ENCODE assay signal across 17 mouse cellular contexts in the genomic region with DNA sequence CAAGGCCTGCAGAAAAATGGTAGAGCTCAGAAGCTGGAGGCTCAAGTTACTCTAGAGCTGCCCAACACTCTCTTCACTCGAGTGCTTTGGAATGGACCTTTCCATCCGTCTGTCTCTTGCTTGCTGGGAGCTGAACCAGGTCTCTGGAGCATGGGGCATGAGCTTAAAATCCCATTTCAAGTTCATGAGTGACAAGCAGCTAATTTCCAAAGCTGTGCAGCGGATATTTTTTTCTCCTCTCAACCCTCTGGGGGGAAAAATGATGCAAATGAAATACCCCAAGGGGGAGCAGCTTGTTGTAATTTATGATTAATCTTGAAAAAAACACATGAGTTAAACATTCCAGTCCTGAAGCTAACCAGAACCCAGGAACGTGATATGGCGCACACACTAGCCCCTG.
"Had no signal": no experiment of that assay in that cellular context is flagged by ENCODE, and none has a peak within 500 bp of the region (broad histone marks: within the 10 kb centered on the region; RNA-seq: fewer than 3 reads in every experiment).

No protein-coding gene starts in this region.

- H3K27me3 ChIP-seq: megakaryocyte, embryonic 14.5 days; midbrain, embryonic 13.5 days; neural tube, embryonic 12.5 days had no signal

- DNase-seq: lung, adult 18-20 months; lung, embryonic 14.5 days; lung, postnatal 10 days; lung, postnatal 36 days; retina, postnatal 1 day; right cerebral cortex, adult 18-20 months; right cerebral cortex, postnatal 25 days; right cerebral cortex, postnatal 4 days; spleen, adult 18-20 months; thymus, adult 18-20 months; thymus, postnatal 14 days; thymus, postnatal 36 days had no signal

- H3K4me1 ChIP-seq: megakaryocyte, embryonic 14.5 days had no signal

- H3K36me3 ChIP-seq: midbrain, embryonic 13.5 days; neural tube, embryonic 12.5 days had no signal

- H3K9ac ChIP-seq: lung, embryonic 14.5 days; midbrain, embryonic 13.5 days; neural tube, embryonic 12.5 days had no signal

- H3K27ac ChIP-seq: macrophage; midbrain, embryonic 13.5 days; neural tube, embryonic 12.5 days had no signal

- H3K4me3 ChIP-seq: megakaryocyte, embryonic 14.5 days; midbrain, embryonic 13.5 days; neural tube, embryonic 12.5 days had no signal

- ATAC-seq: midbrain, embryonic 13.5 days had no signal

- H3K9me3 ChIP-seq: midbrain, embryonic 13.5 days had no signal

- H3K4me2 ChIP-seq: lung, embryonic 14.5 days; midbrain, embryonic 11.5 days; midbrain, embryonic 13.5 days; neural tube, embryonic 12.5 days had no signal
